Mouse (Mus musculus) cerebellum, adult 2 months (tissue): ENCODE data around the gene Alpk3. TPM values are rescaled to one million over a fixed set of nuclear protein-coding genes. Genes with fewer than 3 reads are reported as not detected.

Experiments
- DNase-seq, 2 experiments: peaks; one replicate each; pipeline ENCODE4 v3.0.0; 2021
- H3K27ac ChIP-seq: fragments of 200-500 bp; 2 replicates; pipeline ENCODE4 v1.5.1; 2012; ENCODE audit warnings: low read length, control low read depth, inconsistent platforms; ENCODE audit not compliant: insufficient read depth
- H3K27me3 ChIP-seq: fragments of 200-500 bp; 2 replicates; pipeline ENCODE4 v1.6.1; 2012; ENCODE audit warnings: inconsistent platforms, mild to moderate bottlenecking, low read length, moderate library complexity; ENCODE audit not compliant: control insufficient read depth, insufficient read depth
- H3K4me1 ChIP-seq: fragments of 200-500 bp; 2 replicates; pipeline ENCODE4 v1.6.1; 2011; ENCODE audit warnings: low read length; ENCODE audit not compliant: control insufficient read depth, insufficient read depth
- H3K4me3 ChIP-seq: fragments of 200-500 bp; replicated peaks from 2 replicates; pipeline ENCODE3; 2011; ENCODE audit warnings: mild to moderate bottlenecking, low read depth, low read length, control low read depth; ENCODE audit not compliant: insufficient read depth
- CTCF ChIP-seq: fragments of 200-500 bp; IDR thresholded peaks from 2 replicates; pipeline ENCODE4 v1.5.1; 2011; ENCODE audit warnings: low read depth, mild to moderate bottlenecking, control low read depth, low read length, moderate library complexity, borderline replicate concordance; ENCODE audit not compliant: insufficient read depth
- POLR2A ChIP-seq: fragments of 200-500 bp; IDR thresholded peaks from 2 replicates; pipeline ENCODE4 v1.6.1; 2011; ENCODE audit warnings: low read length, control low read depth, borderline replicate concordance; ENCODE audit not compliant: insufficient read depth
- WGBS: fragments of 180-500 bp; shearing (Covaris S2); methylation state at CpG from one replicate; pipeline ENCODE4 v1.1.7; 2018; 5-methylcytosine and 5-hydroxymethylcytosine counted together
- polyA plus RNA-seq: library from polyadenylated mRNA; depleted of rRNA; stranded (reverse); fragments of >200 nt; gene quantifications from 2 replicates; pipeline ENCODE4 v1.2.3, GENCODE M21; 2012

The Alpk3 gene
- polyA plus RNA-seq, 1 experiment = 0.15 TPM

DNA sequence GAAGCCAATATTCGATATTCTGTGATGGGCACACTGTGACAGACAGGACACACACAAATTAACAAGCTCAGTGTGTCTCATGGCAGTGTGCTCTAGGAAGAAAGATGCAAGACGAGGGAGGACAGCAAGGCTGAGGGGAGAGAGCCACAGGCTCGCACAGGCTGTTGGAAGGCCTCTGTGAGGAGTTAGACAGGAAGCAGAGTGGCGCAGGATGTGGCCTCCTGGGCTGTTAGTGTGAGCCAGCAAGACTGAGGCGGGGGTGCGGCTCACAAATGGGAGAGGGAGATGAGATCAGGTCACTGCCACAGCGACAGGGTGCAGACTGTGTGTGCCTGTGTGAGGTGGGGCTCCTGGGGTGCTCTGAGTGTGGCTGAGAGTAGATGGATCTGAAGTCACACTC is 17.9 kb downstream of the Alpk3 start:
- H3K4me3 ChIP-seq = no peak overlapping the region
- 71% methylated on average over 7 of the region's 7 CpGs for WGBS
- TF ChIP-seq CTCF (no peak), POLR2A (no peak)
- no peak for DNase-seq
- H3K27ac ChIP-seq = no peak overlapping the region
- H3K4me1 ChIP-seq = no peaks in the 10 kb centered on the region
- no peaks in the 10 kb centered on the region for H3K27me3 ChIP-seq

DNA sequence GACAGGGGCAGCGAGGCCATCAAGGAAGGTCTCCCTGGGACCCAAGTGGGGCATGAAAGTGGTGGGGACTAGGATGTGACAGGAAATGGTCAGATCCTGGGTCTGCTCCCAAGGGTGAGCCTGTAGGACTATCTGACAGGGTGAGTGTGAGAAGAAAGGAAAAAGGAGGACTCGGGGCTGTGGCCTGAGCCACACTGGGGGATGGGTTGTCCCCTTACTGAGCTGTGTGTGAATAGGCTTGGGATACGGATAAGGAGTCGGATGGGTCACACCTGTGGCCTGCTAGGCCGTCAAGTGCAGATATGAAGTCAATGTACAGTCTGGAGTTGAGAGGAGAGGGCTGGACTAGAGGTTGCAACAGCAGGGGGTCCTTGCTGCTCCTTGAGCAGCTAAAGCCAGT is 18.3 kb downstream of the Alpk3 start:
- no peak overlapping the region for H3K27ac ChIP-seq
- no peak overlapping the region for H3K4me3 ChIP-seq
- no peak for TF ChIP-seq POLR2A
- TF ChIP-seq CTCF = no peak
- WGBS = 89% methylated on average over 5 of the region's 5 CpGs
- no peaks in the 10 kb centered on the region for H3K27me3 ChIP-seq
- DNase-seq = no peak
- H3K4me1 ChIP-seq = no peaks in the 10 kb centered on the region

- Histone ChIP-seq H3K27ac (no peak overlapping the region), H3K27me3 (no peaks in the 10 kb centered on the region), H3K4me3 (no peak overlapping the region), H3K4me1 (no peaks in the 10 kb centered on the region)
- 81% methylated on average over 6 of the region's 6 CpGs for WGBS
- no peak for DNase-seq
- TF ChIP-seq CTCF (no peak), POLR2A (no peak)
Observed at GRCm38 (mm10) chr7:81077009-81077408, 19.6 kb downstream of the Alpk3 start.

DNA sequence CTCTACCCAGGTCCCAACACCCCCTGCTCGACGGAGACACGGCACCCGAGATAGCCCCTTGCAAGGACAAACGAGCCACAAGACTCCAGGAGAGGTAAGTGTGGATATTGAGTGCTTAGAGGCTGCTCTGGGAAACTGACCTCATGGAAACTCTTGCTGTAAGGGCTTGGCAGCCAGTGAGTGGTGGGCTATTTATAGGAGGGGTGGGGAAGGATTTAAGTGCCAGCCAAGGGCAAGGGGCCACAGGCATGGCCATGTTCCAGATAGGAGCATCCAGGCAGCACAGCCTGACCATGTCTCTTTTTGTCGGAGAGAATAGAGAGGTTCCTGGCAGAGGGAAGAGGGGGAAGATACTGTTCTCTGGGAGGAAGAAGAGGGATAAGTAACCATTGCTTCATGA is 21.3 kb downstream of the Alpk3 start:
- 75% methylated on average over 6 of the region's 6 CpGs for WGBS

GRCm38 (mm10) chr7:81093420-81093965 is 36.1 kb downstream of the Alpk3 start:
- no peak for TF ChIP-seq CTCF
- TF ChIP-seq POLR2A = no peak
- 11% methylated on average over 18 of the region's 18 CpGs for WGBS
- Histone ChIP-seq H3K4me1 (no peaks in the 10 kb centered on the region), H3K27me3 (no peaks in the 10 kb centered on the region), H3K4me3 (no peak overlapping the region), H3K27ac (no peak overlapping the region)
- DNase-seq = no peak

More for the DNA sequence above, 21.3 kb downstream of the Alpk3 start:
- TF ChIP-seq CTCF (no peak), POLR2A (no peak)
- Histone ChIP-seq H3K27me3 (no peaks in the 10 kb centered on the region), H3K27ac (no peak overlapping the region), H3K4me3 (no peak overlapping the region), H3K4me1 (no peaks in the 10 kb centered on the region)
- DNase-seq = no peak

DNA sequence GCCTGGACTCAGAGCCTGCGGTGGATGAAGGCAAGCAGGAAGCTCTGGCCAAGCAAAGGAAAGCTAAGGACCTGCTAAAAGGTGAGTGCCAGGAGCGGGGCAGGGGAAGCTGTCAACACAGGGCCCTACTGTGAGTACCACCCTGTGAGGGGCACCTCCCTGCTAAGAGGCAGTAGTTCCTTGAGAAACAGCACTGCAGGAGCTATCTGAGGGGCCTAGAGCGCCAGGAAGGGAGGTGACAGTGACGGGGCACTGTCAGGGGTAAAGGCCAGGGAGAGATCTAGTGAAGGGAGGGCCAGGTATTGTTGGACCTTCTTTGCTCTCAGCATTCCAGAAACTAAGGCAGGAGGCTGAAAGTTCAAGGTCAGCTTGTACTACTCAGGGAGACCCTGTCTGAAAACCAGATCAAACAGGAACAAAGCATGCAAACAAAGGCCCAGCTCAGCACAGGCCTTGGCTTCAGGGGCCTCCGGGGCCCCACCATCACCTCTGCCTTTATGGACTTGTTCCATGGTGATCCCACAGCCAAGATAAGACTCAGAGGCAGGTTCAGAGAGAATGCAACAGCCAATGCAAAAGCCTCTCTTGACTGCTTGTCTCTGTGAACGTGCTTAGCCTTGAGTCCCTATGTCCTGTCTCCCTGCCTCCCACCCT is 36.8 kb downstream of the Alpk3 start:
- no peaks in the 10 kb centered on the region for H3K4me1 ChIP-seq
- no peak overlapping the region for H3K27ac ChIP-seq
- no peaks in the 10 kb centered on the region for H3K27me3 ChIP-seq
- no peak for DNase-seq
- H3K4me3 ChIP-seq = no peak overlapping the region
- TF ChIP-seq POLR2A (no peak), CTCF (no peak)
- WGBS = 89% methylated on average over 6 of the region's 6 CpGs

GRCm38 (mm10) chr7:81100341-81100740 is 42.9 kb downstream of the Alpk3 start:
- WGBS = 79% methylated on average over 5 of the region's 5 CpGs
- no peak overlapping the region for H3K4me3 ChIP-seq
- no peaks in the 10 kb centered on the region for H3K27me3 ChIP-seq
- H3K4me1 ChIP-seq = no peaks in the 10 kb centered on the region
- no peak overlapping the region for H3K27ac ChIP-seq
- DNase-seq = no peak
- TF ChIP-seq CTCF (no peak), POLR2A (no peak)

DNA sequence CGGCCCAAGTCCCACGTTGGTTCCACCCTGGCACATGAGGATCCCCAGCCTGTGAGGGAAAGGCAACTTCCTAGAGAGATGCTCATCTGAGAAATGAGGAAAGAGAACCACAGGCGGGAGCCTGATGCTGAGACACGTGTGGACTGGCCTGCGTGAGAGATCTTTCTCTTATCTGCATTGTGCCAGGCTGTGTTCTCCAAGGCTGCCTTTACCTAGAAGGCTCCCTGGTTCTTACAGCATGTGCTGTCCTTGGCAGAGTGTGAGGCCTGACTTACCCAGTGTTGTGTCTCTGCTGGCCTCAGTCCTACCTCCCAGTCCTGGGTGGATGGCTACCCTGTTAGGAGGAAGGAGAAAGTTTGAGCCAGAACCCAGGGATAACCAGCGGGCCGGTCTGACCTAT is 45.5 kb downstream of the Alpk3 start:
- WGBS = 93% methylated on average over 7 of the region's 7 CpGs
- Histone ChIP-seq H3K4me3 (no peak overlapping the region), H3K27ac (no peak overlapping the region), H3K27me3 (no peaks in the 10 kb centered on the region), H3K4me1 (no peaks in the 10 kb centered on the region)
- no peak for DNase-seq
- no peak for TF ChIP-seq CTCF
- TF ChIP-seq POLR2A = no peak
